Mouse (Mus musculus) liver, embryonic 14.5 days (tissue): Measurements from ENCODE around the gene Mrpl14.

Experiments used
- CTCF ChIP-seq: IDR thresholded peaks from 2 replicates; pipeline ENCODE4 v1.5.1; 2016; ENCODE audit warnings: antibody characterized with exemption, low read depth, control low read depth
- EP300 ChIP-seq: IDR thresholded peaks from 2 replicates; pipeline ENCODE4 v1.6.1; 2016; ENCODE audit warnings: antibody characterized with exemption, low read depth

DNA sequence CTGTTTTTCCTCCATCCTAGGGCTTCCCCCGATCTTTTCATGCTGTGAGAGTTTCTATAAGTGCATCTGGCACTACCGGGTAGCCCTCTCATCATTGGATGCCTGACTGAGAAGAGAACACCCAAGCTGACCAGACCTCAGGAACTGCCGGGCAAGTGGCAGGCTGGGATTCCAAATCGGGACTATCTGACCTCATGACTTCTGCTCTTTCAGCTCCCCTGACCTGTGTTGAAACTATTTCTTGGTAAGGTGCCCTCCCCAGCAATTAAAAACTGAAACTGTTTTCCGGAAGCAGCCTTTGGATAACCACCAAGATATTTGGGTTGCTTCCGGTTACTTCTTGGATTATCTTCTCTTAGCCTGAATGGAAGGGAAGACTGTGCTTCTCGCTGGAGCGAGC, 22.1 kb downstream of the Mrpl14 start:
- TF ChIP-seq CTCF (no peak), EP300 (no peak)
